Mouse (Mus musculus) right cerebral cortex, postnatal 10 days (tissue): ENCODE results near the gene 6030408B16Rik.

ENCODE experiments used
- DNase-seq, 2 experiments: peaks; one replicate each; pipeline ENCODE4 v3.0.0; 2021; ENCODE audit warnings: low spot score in 2 of 2

Gene 6030408B16Rik

DNA sequence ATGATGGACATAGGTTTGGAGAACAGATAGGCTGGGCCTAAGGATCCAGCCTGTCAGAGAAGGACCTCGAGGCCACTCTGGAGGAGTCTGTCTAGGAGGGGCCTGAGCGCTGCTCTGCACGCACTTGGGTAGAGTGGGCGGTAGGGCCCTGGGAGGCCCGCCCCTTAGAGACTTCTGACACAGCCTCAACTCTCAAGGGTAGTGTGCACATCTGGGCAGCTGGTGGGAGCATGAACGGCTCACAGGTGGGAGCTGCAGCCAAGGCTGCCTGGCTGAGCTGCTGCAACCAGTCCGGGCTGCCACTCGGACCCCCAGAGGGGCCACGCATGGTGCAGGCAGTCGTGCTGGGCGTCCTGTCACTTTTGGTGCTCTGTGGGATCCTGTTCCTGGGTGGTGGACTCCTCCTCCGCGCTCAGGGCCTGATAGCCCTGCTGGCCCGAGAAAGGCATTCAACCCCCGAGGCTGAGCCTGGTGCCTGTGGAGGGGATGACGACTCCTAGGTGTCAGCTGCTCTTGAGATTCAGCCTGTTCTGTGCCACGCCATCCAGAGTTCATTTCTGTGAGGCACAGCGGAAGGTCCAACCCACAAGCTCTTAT, at the start of gene 6030408B16Rik:
6030408B16Rik (plus strand) TSS at position 188 of the 597 bp plus-strand sequence.
- DNase-seq: no peak

DNA sequence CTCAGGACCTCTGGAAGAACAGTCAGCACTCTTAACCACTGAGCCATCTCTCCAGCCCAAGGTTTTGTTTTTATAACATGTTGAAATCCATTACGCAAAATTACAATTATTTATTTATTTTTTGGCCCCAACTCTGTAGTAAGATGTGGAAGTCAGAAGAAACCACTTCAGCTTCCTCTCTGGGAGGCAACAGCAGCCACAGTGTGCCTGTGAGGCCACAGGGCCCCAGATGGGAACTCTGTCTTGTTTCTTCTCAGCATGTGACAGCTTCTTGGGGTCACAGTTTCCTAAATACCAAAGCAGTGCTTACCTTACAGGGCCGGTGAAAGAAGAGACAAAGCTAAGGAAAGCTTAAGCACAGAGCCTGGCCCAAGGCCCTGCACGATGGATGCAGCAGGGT, 49.0 kb upstream of the 6030408B16Rik start:
- no peak for DNase-seq

DNA sequence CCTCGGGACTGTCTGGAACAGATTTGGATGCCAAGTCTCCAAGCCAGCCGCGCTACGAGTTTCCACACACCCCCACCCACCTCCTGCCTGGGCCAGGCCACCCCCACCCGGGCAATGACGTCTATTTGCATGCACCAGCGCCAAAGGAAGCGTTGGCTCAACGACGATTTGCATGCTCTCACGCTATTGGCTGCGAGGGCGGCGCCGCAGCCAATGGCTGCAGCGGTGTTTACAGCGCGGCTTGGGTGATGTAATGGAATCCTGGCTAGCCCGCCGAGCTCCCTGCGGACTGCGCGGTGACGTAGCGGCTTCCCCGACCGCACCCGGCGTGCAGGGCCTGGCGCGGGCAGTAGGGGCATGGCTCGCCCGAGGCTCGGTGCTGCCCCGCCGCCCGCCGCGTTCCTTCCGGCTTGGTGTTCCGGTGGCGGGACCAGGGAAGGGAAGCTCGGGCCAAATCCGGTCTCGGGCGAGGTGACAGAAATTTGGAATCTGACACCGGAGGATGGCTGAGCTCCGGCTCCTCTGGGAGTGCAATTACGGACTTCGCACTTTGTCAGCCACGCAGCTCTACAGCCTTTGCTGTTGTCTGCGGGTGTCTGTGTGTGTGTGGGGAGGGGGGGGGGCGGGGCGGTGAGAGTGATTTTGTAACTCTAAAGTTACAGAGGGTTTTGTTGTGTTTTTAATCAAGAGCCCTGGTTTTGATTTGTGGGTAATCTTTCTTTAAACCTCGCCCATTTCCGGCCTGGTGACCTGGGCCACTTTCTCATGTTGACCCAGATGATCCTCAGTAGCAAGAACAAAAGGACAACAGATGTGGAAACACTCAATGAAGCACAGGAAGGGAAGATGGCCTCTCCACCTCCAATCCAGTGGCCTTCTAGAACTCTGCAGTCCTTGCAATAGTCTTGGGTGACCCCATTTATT, 46.5 kb upstream of the 6030408B16Rik start:
- DNase-seq: peak; percentile 97 to 98

DNA sequence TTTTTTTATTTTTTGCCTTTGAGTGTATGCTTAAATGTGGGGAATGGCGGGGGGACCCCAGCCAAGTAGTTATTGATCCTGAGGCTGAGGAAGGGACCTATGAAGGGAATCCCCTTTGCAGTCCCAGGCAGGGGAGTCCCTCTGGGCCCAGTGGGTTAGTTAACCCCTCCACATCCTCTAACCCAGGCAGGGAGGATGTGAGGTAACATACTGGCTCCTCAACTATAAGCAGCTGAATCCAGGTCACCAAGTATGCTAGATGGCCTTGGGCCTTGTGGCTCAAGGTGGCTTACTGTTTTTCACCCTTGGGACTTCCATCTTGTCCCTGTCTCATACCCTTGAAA, 45.9 kb upstream of the 6030408B16Rik start:
- peak in 1 of 2 experiments; percentile 39 for DNase-seq

DNA sequence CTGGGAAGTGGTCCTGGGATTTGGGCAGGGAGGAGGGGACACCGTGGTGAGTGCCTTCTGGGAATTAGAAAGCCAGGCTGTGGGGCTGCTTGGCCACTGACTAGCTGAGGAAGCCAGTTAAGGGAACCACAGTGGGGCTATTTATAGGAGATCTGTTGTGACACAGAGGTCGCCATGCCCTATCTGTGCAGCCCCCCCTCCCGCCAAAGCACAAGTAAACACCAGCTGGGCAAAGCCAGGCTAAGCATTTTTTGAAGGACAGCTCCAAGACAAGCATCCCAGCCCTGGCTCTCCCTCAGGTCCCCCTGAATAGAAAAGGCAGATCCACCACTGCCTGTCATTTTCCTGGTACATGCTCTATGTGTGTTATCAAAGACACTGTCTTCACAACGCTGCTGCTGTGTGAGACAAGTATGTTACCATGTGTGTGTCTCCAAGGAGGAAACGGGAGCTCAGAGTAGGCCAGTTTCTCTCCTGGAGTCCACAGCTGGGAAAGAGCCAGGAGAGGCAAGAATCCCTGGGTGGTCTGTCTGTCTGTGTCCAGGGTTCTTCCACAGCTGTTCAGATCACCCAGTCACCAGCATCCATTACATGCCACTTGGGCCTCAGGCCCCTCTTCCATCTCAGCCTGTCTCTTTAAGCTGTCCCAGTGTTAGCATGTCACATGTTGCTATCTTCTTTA, 44.8 kb upstream of the 6030408B16Rik start:
- peak in 1 of 2 experiments; percentile 58 for DNase-seq

DNA sequence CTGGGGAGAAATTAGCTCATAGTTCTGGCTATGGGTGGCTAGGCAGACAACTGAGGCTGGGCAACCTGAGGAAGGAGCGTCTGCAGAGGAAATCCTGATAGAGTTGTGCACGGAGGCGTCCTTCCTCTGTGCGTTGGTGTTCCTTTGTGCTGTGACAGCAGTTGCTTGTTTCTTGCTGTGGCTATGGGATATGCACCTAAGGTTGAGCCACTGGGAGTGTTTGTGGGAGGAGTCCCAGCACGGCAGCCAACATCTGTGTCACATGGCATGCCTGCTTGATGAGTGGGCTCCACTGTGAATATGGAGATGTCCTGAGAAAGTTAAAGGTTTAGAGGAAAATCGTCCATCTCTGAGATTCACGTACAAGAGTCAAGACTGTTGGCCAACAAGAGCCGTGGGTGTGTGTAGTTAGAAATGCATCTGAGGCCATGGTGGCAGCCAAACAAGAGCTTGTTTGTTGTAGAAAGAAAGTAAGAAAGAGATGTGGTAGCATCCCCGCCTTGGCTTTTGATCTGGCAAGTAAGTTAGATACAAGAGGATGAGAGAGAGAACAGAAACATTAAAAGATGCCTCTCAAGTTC, 42.7 kb upstream of the 6030408B16Rik start:
- no peak for DNase-seq

DNA sequence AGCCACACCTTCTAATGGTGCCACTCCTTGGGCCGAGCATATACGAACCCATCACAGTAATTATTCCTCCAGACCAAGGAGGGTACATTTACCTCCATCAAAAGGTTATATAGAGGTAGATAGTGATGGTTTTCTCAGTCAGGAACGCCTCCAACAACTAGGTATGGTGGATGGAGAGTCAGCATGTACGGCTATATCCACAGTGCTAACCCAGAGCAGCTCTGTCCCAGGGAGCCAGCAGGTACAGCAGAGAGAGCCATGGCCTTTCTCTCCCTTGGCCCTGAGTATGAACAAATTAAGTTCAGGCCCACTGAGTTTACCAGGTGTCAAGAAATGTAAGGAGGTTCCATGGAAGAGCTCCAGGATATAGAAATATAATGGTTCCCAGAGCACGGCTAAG, 41.1 kb upstream of the 6030408B16Rik start:
- no peak for DNase-seq

DNA sequence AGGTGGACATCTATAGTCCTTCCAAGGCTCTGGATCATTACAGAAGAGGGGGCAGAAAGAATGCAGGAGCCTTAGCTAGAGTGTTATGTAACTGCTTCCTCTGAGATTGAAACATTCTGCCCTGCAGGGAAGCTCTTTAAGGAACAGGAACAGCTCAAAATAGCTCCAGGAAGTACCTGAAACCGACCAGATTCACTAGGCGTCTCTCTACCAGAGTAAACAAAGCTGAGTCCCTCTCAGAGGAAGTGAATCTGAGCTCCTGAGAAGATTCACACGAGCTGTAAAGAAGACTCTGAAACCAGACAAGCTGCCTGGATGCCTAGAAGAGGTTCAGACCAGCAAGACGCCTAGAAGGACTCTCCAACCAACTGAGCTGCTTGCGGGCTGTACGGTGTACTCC, 40.4 kb upstream of the 6030408B16Rik start:
- no peak for DNase-seq

DNA sequence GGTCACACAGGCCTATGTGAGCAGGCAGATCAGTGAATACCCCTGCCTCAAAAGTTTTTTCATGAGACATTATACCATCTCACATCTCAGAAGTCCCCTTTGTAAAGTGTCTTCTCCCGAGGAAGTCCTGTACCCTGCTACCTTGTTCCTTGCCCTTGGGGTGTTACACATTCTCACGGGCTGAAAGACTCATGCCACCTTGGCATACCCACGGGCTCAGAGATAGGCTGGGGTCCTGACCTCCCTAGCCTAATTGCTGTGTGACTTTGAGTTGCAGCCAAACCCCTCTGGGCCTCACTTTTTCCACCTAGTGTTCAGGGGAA, 39.5 kb upstream of the 6030408B16Rik start:
- no peak for DNase-seq

DNA sequence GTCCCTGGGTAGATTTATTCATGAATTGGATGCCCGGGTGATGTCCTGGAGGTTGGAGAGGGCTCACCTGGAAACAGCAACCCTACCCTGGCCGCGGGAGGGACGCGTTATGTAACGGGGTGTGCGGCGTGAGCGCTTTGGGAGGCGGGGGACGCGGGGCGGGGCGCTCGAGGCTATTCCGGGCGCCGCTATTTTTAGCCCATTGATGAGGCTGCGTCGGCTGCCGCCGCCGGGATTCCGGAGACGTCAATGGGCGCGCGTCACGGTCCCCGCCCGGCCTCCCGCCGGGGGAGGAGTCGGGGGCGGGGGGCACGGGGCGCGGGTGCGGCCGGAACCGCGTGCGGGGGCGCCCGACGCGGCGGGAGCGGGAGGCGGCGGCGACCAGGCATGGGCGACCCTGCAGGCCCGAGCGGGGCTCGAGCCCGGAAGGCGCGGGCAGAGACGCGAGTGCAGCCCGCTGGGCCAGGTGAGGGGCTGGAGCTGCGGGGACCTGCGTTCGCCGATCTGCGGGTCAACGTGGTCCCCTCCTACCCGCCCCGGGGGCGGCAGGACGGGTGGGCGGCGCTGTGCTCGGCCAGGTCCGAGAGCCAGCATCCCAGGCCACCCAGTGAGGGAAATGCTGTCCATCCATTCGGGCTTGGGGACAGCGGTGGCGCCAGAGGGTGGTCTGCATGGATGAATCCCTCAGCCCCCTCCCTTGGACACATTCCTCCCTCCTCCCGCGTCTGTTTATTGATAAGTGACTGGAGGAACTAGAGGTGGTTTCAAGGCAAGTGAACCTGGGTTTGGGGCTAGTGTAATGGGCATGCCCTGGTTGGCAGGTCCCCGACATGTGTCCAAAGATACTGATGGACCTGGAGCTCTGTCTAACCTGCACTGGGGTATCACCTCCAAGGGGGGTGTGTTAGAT, 38.9 kb upstream of the 6030408B16Rik start, which contains the start of gene Nr4a1:
Nr4a1 (plus strand) TSS at position 384 of the 910 bp plus-strand sequence.
- DNase-seq: peak; percentile 89 to 90

DNA sequence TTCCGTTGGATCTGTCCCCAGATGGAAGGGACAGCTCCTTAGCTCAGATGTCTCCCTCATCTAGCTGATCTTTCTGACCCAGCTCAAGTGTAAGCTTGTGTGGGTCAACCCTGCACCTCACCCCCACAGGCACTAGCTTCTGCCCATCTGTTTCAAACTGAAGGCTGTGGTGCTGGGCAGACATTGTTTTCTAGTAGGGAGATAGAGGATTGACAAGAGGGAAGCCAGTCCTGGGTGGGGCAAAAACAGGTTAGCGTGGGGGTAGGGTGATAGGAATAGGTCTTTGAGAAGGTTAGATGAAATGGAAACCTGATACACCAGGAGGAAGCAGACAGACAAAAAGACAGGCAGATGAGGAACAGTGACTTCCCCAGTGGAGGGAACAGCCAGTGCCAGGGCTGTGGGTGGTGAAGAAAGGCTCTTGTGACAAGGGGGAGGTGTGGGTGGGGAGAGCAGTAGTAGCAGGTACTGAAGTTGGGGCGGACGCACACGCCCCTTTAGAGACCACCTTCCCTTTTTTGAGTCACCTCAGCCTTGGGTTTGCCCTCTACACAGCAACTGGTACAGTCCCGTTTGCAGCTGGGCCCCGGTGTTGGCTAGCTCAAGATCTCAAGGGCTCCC, 37.1 kb upstream of the 6030408B16Rik start:
- no peak for DNase-seq

DNA sequence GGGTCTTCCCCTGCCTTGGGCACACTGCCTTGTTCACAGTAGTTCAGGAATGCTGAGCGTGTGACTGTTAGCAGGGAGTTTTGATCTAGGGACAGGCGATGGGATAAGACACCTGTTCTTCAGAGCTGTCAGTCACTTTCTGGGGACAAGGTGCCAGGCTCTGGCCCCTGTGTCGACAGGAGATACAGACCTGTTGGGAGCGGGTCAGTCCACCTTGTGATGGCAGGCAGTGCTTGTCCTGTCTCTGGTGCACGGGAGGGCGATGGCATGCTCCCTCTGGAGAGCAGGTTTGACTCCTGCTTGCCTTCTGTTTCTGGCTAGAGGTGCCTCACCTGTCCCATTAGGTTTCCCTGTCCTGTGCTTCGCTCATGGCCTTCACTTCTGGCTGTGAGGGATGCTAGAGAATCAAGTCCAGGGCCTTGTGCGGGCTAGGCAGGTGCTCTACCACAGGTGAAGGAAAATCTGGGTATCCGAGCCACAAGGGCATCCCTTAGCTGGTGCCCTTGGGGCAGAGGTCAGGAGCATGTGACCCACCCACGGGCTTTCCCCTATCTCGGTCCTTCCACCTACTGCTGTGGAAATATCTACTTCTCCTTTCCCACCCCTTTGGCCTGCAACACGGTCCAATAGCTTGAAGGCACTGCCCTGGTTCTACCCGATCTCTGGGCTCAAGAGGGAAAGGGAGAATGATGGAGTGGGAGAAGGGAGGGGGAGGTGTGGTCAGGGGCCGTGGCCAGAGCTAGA, 36.4 kb upstream of the 6030408B16Rik start:
- DNase-seq: no peak

DNA sequence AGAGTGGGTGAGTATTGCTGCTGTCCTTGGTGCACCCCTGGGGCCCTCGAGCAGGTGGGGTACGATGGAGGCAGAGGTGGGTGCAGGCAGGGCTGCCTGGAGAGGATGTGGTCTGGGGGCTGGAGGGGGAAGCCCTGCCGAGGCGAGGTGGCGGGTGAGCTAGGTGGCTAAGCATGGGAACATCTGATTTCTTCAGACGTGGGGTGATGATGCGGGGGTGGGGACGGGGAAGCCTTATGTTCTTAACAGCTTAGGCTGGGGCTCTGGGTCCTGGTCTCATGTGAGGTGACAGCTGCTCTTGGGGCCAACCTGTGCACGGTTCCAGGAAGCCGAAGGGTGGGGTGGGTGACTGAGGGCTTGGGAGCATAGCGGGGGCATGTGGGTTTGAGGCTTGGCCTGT, 34.6 kb upstream of the 6030408B16Rik start:
- DNase-seq: no peak

DNA sequence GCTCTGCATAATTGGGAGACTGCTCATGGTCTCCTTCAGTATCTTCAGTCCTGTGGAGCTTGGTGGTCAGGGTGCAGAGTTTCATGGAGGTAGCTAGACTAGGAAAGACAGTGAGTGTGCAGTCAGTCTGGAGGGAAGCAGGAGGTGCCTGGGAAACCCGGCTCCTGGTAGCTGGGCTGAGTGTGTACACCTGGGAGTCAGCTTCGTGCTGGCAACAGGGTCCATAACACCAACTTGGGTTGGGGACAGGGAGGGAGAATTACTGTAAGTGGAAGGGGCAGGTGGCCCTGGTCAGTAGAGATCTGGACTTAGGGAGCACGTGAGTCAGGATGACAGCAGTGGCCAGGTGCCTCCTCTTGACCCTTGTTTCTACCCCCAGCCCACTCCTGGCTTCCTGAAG, 33.1 kb upstream of the 6030408B16Rik start:
- DNase-seq: no peak

DNA sequence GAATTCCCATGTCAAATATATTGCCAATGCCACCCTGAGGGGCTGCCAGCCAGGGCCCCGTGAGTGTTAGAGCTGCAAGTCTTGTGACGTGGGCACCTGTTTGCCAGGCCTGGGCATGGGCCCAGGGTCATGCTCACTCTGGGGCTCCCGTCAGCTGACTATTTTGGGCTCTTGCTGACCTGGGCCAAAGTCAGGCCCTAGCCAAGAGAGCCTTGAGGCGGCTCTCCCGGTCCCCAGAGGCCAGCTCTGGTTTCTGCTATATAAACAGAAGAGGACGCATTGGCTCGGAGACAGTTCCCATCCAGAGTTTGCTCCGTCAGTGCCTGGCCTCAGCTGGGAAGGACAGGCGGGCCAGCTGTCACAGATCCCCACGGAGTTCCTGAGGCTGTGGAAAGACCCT, 32.6 kb upstream of the 6030408B16Rik start:
- no peak for DNase-seq

DNA sequence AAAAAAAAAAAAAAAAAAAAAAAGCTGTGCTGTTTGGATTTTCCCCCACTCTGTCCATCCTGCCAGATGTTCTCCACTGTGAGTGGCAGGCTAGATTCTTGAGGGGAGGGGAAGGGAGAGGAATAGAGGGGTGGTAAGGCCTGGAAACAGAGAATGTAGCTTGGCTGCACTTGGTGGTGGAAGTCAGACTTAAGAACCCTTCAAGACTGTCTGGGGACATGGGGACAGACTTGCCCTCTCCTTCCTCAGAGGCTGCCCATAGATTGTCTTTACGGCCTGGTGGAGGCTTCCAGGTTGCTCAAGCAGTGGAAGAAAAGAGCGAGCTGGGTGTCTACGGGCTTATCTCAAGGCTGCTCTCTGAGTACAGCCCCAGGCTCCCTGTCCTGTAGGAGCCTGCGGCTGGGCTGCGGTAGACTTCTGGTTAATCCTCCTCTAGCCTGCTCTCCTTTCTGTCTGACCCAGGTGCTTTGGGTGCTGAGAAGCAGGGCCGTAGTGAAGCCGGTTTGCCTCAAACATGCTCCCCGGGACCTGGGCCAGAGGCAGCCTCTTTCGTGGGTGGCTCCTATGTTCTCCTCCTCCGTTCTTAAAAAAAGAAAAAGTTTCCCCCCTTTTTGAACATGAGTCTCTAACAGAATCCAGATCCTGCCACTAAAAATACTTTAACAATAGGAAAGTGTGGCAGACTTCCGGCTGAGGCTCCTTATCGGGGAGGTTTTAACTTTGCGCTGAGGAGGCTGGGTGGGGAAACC, 32.0 kb upstream of the 6030408B16Rik start:
- no peak for DNase-seq

DNA sequence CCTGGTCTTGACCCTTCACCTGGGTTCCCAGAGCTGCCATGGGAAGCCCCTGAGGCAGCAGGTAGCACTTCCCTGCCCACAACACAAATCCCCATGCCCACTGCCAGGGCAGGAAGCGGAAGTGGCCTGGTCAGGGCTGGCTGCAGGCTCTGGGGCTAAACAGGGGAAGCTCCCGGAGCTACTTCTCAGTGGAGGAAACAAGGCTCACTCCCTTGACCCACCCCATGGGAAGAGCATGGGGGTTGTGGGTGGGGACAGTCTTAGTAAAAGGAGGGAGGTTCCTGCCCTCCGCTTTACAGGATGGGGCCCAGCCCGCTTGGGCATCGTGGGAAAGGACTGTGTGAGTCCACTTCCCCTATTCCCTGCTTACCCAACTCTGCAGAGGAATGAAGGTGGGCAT, 30.5 kb upstream of the 6030408B16Rik start:
- no peak for DNase-seq

DNA sequence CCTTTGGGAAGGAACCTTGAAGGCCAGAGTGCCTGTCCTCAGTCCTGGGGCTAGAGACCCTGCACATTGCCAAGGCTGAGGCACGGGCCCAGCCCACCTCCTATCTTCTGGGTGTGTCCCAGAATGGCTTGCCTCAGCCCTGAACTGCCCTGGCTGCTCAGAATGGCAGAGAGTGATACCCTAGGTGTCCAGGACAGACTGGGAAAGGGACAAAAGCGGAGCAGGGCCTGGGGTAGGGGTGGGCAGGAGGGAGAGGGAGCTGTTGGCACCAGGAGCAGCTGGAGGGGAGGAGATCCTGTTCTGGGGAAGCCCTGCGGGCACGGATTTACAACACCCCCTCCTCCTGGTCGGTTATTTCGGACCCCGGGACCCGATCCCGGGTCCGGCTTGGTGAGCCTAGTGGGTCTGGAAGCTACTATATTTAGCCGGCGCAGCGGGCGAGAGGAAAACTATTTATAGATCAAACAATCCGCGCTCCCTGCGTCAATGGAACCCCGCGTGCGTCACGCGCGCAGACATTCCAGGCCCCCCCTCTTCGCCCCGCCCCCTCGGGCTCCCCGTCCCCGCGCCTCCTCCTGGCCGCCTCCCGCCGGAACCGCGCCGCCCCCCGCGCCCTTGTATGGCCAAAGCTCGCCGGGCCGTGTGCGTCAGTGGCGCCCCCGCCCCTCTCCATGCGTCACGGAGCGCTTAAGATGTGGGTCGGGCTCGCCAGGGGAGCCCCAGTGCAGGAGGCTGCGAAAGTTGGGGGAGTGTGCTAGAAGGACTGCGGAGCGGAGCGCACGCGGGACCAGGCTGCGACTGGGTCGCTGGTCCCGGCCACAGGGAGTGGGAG, 26.7 kb upstream of the 6030408B16Rik start:
- peak; percentile 95 for DNase-seq
